Mouse (Mus musculus) kidney, embryonic 14.5 days (tissue): Measurements from ENCODE around the gene Kpnb1. TPM values are rescaled to one million over a fixed set of nuclear protein-coding genes. Genes with fewer than 3 reads are reported as not detected.

ENCODE experiments used
- ATAC-seq: fragments of 200-750 bp; cut with Nextera tagmentation; 2 replicates; pipeline ENCODE4 v1.8.0; 2017; ENCODE audit warnings: moderate number of reproducible peaks, mild to moderate bottlenecking, moderate TSS enrichment, moderate library complexity; ENCODE audit not compliant: low FRiP score, low TSS enrichment
- H3K27ac ChIP-seq: fragments of 300-500 bp; sonication (generic); 2 replicates; pipeline ENCODE4 v1.5.1; 2014; ENCODE audit warnings: low read depth, mild to moderate bottlenecking, low read length, moderate library complexity, mixed read lengths
- H3K27me3 ChIP-seq: fragments of 300-500 bp; sonication (generic); 2 replicates; pipeline ENCODE4 v1.6.1; 2014; ENCODE audit warnings: mild to moderate bottlenecking, low read length; ENCODE audit not compliant: control insufficient read depth, insufficient read depth
- H3K36me3 ChIP-seq: fragments of 300-500 bp; sonication (generic); 2 replicates; pipeline ENCODE4 v1.6.1; 2014; ENCODE audit warnings: low read length, mixed read lengths; ENCODE audit not compliant: control insufficient read depth, insufficient read depth
- H3K4me1 ChIP-seq: fragments of 300-500 bp; sonication (generic); 2 replicates; pipeline ENCODE4 v1.6.1; 2014; ENCODE audit warnings: low read length, mixed read lengths; ENCODE audit not compliant: control insufficient read depth, insufficient read depth
- H3K4me2 ChIP-seq: fragments of 300-500 bp; sonication (generic); replicated peaks from 2 replicates; pipeline ENCODE4 v1.6.1; 2014; ENCODE audit warnings: low read depth, mild to moderate bottlenecking, low read length
- H3K4me3 ChIP-seq: fragments of 300-500 bp; sonication (generic); 2 replicates; pipeline ENCODE4 v1.5.1; 2014; ENCODE audit warnings: mild to moderate bottlenecking, low read length
- H3K9ac ChIP-seq: fragments of 300-500 bp; sonication (generic); 2 replicates; pipeline ENCODE4 v1.6.1; 2014; ENCODE audit warnings: low read depth, mild to moderate bottlenecking, low read length, moderate library complexity
- H3K9me3 ChIP-seq: fragments of 300-500 bp; sonication (generic); 2 replicates; pipeline ENCODE4 v1.6.1; 2016; ENCODE audit warnings: low read length; ENCODE audit not compliant: control insufficient read depth
- WGBS: fragments of 180-500 bp; shearing (Covaris S2); extraction: QIAGEN DNeasy Blood & Tissue Kit; methylation state at CpG from one replicate; pipeline ENCODE4 v1.1.7; 2014; 5-methylcytosine and 5-hydroxymethylcytosine counted together
- microRNA-seq: library from miRNA; unstranded; fragments of <30 nt; microRNA quantifications from one replicate; pipeline ENCODE4, GENCODE M21; 2016
- polyA plus RNA-seq: library from polyadenylated mRNA; unstranded; fragments of >200 nt; fragmentation: Nextera tagmentation; extraction: Ambion mirVana; gene quantifications from 2 replicates; pipeline ENCODE4 v1.2.1, GENCODE M21; 2014

Gene Kpnb1
- polyA plus RNA-seq, 1 experiment from 2014 or later = 84.3 TPM

DNA sequence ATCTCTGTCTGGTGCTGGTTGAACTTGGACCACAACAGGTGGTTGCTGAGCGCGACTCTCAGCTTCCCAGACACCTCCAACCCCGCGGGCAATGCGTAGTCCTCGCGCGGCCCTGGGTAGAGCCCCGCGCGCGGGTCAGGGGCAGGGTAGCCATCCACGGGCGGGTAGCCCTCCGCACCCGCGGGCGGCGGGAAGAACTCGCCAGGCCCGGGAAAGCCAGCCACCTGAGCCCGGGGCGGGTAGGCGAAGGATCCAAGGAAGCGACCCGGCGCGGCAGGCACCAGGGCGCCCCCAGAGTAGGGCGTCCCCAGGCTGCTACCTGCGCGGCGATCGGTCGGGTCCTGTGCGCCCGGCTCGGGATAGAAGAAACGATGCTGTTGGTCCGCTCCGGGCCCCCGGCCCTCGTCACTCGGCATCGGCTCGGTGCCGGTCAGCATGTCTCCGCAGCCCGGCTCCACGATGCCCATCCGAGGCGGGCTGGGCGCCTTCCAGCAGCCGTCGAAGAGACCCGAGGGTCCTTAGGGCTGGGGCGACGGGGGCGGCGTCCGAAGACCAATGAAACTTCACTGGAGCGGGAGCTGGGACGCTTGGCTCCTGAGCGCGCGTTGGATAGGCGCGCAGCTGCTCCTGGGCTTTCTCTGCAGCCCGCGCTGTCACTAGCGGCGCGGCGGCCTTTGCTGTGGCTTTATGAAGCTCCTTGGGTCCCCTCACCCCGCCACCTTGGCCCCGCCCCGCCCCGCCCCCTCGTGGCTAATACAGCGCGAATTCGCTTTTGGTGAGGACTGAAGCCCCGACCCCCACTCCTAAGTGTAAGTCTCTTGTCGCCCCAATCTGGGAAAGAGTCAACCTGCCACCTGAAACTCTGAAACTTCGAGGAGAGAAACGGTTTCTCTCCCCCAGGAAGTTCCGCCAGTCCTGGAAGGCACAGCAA, 72.7 kb downstream of the Kpnb1 start, which contains the start of gene Tbx21:
Tbx21 (minus strand) TSS at position 661 of the 931 bp plus-strand sequence.
- peak within 1 kb of the TSS; percentile 73 for H3K4me2 ChIP-seq
- no peak within 1 kb of the TSS for H3K27ac ChIP-seq
- H3K36me3 ChIP-seq = no peaks in the 10 kb centered on the region
- H3K9ac ChIP-seq = peak within 1 kb of the TSS; percentile 37
- peak within 1 kb of the TSS; percentile 44 for H3K4me3 ChIP-seq
- WGBS = under 1% methylated on average over 86 of the region's 87 CpGs
- H3K27me3 ChIP-seq = peaks cover 53% of the 10 kb centered on the region
- H3K4me1 ChIP-seq = peaks cover 14% of the 10 kb centered on the region; the same call in 1 of the 2 replicates
- peak; percentile 33; the same call in 1 of the 2 replicates for ATAC-seq
- H3K9me3 ChIP-seq = no peaks in the 10 kb centered on the region

- H3K4me1 ChIP-seq = peaks cover 14% of the 10 kb centered on the region; the same call in 1 of the 2 replicates
- H3K4me3 ChIP-seq = no peak overlapping the region
- no peaks in the 10 kb centered on the region for H3K36me3 ChIP-seq
- 85% methylated on average over 9 of the region's 9 CpGs for WGBS
- peaks cover 46% of the 10 kb centered on the region for H3K27me3 ChIP-seq
- no peak overlapping the region for H3K4me2 ChIP-seq
- no peak for ATAC-seq
- H3K27ac ChIP-seq = no peak overlapping the region
- no peak overlapping the region for H3K9ac ChIP-seq
- no peaks in the 10 kb centered on the region for H3K9me3 ChIP-seq
Measured at GRCm38 (mm10) chr11:97112519-97113125, 75.1 kb downstream of the Kpnb1 start.

Small RNA genes within 50 kb of the gene (microRNA-seq; reads per million reads assigned to microRNA genes)
- 0.63 reads per million for gene Mir7235

Other genes starting within 250 kb of the Kpnb1 start
- gene Pnpo, start 243.9 kb downstream of the Kpnb1 start, polyA plus RNA-seq = 17.3 and 28.0 TPM in 2 replicates
- 13.3 and 23.9 TPM in 2 replicates for gene Sp2, start 204.9 kb downstream of the Kpnb1 start, polyA plus RNA-seq
- 0.57 and 0.60 TPM in 2 replicates for gene Sp6, start 174.5 kb downstream of the Kpnb1 start, polyA plus RNA-seq
- gene Scrn2, start 157.9 kb downstream of the Kpnb1 start, polyA plus RNA-seq = 24.4 and 29.9 TPM in 2 replicates
- 1.6 and 1.7 TPM in 2 replicates for gene Lrrc46, start 146.5 kb downstream of the Kpnb1 start, polyA plus RNA-seq
- 89.4 and 99.6 TPM in 2 replicates for gene Mrpl10, start 146.3 kb downstream of the Kpnb1 start, polyA plus RNA-seq
- 5.1 and 5.8 TPM in 2 replicates for gene Osbpl7, start 137.3 kb downstream of the Kpnb1 start, polyA plus RNA-seq
- 0.07 TPM in 1 of 2 replicates, not detected in the other for gene Tbx21, start 72.5 kb downstream of the Kpnb1 start, polyA plus RNA-seq
- gene Tbkbp1, start 36.4 kb downstream of the Kpnb1 start, polyA plus RNA-seq = 6.0 and 6.8 TPM in 2 replicates
- gene Npepps, start 92.8 kb upstream of the Kpnb1 start, polyA plus RNA-seq = 53.6 and 78.6 TPM in 2 replicates
- gene Mrpl45, start 127.8 kb upstream of the Kpnb1 start, polyA plus RNA-seq = 58.4 and 64.8 TPM in 2 replicates
- gene Gpr179, start 164.2 kb upstream of the Kpnb1 start, polyA plus RNA-seq = 0.07 and 0.10 TPM in 2 replicates
- 2.5 and 3.7 TPM in 2 replicates for gene Socs7, start 174.7 kb upstream of the Kpnb1 start, polyA plus RNA-seq
- 5.2 and 7.4 TPM in 2 replicates for gene Arhgap23, start 227.7 kb upstream of the Kpnb1 start, polyA plus RNA-seq